Mouse (Mus musculus): Measurements from ENCODE around the gene Parva. TPM values are rescaled to one million over a fixed set of nuclear protein-coding genes. Genes with fewer than 3 reads are reported as not detected.

Gene Parva
- not detected for polyA plus RNA-seq (2017; shearing (Covaris generic))

DNA sequence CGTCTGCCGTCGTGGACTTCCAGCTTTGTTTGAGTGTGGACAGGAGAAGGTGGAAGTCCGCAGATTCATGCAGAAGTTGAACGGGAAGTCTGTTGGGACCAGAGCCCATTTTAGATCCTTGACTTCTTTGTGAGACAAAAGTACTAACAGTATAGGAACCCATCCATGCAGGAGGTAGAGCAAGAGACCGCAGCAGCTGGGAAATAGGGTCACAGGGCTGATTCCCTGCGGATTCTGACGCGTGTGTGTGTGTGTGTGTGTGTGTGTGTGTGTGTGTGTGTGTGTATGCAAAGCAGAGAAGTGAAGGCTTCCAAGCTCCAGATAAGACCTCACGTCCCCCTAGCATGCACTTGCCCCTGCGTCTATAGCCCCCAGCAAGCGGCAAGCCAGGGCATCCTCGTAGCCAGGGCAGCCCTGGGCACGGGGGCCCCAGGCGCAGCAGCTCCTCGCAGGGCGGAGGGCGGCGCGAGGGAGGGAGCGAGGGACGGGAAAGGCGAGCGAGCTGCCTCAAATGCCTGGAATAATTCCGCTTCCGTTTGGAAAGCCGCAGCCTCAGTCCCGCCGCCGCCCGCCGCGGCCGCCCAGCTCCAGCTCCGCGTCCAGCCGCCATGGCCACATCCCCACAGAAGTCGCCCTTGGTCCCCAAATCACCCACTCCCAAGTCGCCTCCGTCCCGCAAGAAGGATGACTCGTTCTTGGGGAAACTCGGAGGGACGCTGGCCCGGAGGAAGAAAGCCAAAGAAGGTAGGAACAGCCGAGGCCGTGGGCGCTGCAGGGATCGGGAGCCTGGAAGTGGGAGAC is at the start of gene Parva:
Parva (plus strand) TSS at position 149 of the 801 bp plus-strand sequence.

Other genes starting within 250 kb of the Parva start
- gene Mical2, start 201.6 kb upstream of the Parva start, polyA plus RNA-seq (2017; shearing (Covaris generic)): 1 to 10 TPM in 1 of 2 experiments, under 1 TPM in 1; 0.87 to 2.7 TPM